Mouse (Mus musculus) small intestine, adult 2 months (tissue): ENCODE results near the gene Ctrb1.

Experiments
- CTCF ChIP-seq: fragments of 200-500 bp; IDR thresholded peaks from 2 replicates; pipeline ENCODE4 v1.5.1; 2012; ENCODE audit warnings: low read depth, mild to moderate bottlenecking, control low read depth, inconsistent platforms, low read length, moderate library complexity, mixed read lengths; ENCODE audit not compliant: insufficient replicate concordance, insufficient read length; ENCODE audit errors: extremely low read depth
- POLR2A ChIP-seq: fragments of 200-500 bp; IDR thresholded peaks from 2 replicates; pipeline ENCODE4 v1.6.1; 2012; ENCODE audit warnings: low read depth, mild to moderate bottlenecking, control low read depth, inconsistent platforms, low read length, moderate library complexity

DNA sequence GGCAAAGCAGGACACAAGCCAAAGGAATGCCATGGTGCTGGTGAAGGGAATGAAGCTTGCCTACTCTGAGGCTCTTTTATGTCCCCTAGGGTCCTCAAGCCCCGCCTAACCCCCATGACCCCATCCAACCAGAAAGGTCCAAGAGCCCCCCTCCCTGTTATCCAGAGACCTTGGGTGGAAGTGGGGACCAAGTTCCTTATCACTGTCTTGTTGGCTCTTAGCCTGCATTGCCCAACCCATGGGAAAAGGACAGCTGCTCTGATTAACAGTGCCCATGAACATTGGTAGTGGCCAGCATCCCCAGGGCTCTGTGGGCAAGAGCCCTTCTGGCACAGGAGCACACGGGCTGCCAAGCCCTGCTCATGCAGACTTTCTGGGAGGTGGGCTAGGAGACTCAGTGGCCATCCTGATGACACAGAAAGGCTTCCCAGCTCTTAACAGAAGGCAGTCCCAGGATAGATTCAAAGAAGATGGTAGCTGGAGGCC is at the start of gene Ctrb1:
- no peak for TF ChIP-seq CTCF
- no peak for TF ChIP-seq POLR2A
